Mouse (Mus musculus): ENCODE measurements at regions not wholly inside any gene's neighbourhood (a gene's known extent, or its start where the extent isn't known, plus 50 kb on each side); places are given as distances from the start of the nearest gene placed in this dataset.

- Histone ChIP-seq H3K9ac (ENCODE audit: low read depth, low read length) (no peak overlapping the region), H3K4me2 (no peak overlapping the region), H3K4me3 (ENCODE audit: low read depth, low read length) (no peak overlapping the region), H3K36me3 (ENCODE audit: control insufficient read depth, insufficient read depth, low read length) (no peaks in the 10 kb centered on the region), H3K27ac (ENCODE audit: low read depth, low read length) (no peak overlapping the region), H3K9me3 (replicated peaks; ENCODE audit: control insufficient read depth, low read length) (no peaks in the 10 kb centered on the region), H3K27me3 (ENCODE audit: control insufficient read depth, insufficient read depth, low read length) (no peaks in the 10 kb centered on the region), H3K4me1 (ENCODE audit: control insufficient read depth, insufficient read depth, low read length) (peaks cover 9% of the 10 kb centered on the region)
- ATAC-seq (replicated peaks; ENCODE audit: insufficient number of reproducible peaks, low FRiP score, low TSS enrichment): no peak
- 50% methylated on average over 7 of the region's 7 CpGs for WGBS (ENCODE audit: insufficient replicate concordance)
Measured at GRCm38 (mm10) chr10:17561466-17561865, 161.6 kb upstream of the Cited2 start.

GRCm38 (mm10) chr10:17561977-17562376, 161.0 kb upstream of the Cited2 start:
- H3K4me1 ChIP-seq (ENCODE audit: control insufficient read depth, insufficient read depth, low read length): peaks cover 9% of the 10 kb centered on the region
- no peak overlapping the region for H3K4me2 ChIP-seq
- no peak overlapping the region for H3K27ac ChIP-seq (ENCODE audit: low read depth, low read length)
- WGBS (ENCODE audit: insufficient replicate concordance): 62% methylated on average over 5 of the region's 5 CpGs
- no peaks in the 10 kb centered on the region for H3K27me3 ChIP-seq (ENCODE audit: control insufficient read depth, insufficient read depth, low read length)
- ATAC-seq (replicated peaks; ENCODE audit: insufficient number of reproducible peaks, low FRiP score, low TSS enrichment): no peak
- H3K9ac ChIP-seq (ENCODE audit: low read depth, low read length): no peak overlapping the region
- no peaks in the 10 kb centered on the region for H3K9me3 ChIP-seq (replicated peaks; ENCODE audit: control insufficient read depth, low read length)
- H3K4me3 ChIP-seq (ENCODE audit: low read depth, low read length): no peak overlapping the region
- no peaks in the 10 kb centered on the region for H3K36me3 ChIP-seq (ENCODE audit: control insufficient read depth, insufficient read depth, low read length)

- Histone ChIP-seq H3K9ac (ENCODE audit: low read depth, low read length) (no peak overlapping the region), H3K36me3 (ENCODE audit: control insufficient read depth, insufficient read depth, low read length) (no peaks in the 10 kb centered on the region), H3K27ac (ENCODE audit: low read depth, low read length) (no peak overlapping the region), H3K4me3 (ENCODE audit: low read depth, low read length) (no peak overlapping the region), H3K9me3 (replicated peaks; ENCODE audit: control insufficient read depth, low read length) (no peaks in the 10 kb centered on the region), H3K27me3 (ENCODE audit: control insufficient read depth, insufficient read depth, low read length) (no peaks in the 10 kb centered on the region), H3K4me2 (no peak overlapping the region), H3K4me1 (ENCODE audit: control insufficient read depth, insufficient read depth, low read length) (peaks cover 9% of the 10 kb centered on the region)
- ATAC-seq (replicated peaks; ENCODE audit: insufficient number of reproducible peaks, low FRiP score, low TSS enrichment): no peak
- 56% methylated on average over 7 of the region's 7 CpGs for WGBS (ENCODE audit: insufficient replicate concordance)
Measured at GRCm38 (mm10) chr10:17562410-17563350, 160.3 kb upstream of the Cited2 start.

GRCm38 (mm10) chr10:17563351-17563749, 159.7 kb upstream of the Cited2 start:
- H3K4me2 ChIP-seq: no peak overlapping the region
- H3K9ac ChIP-seq (ENCODE audit: low read depth, low read length): no peak overlapping the region
- H3K4me1 ChIP-seq (ENCODE audit: control insufficient read depth, insufficient read depth, low read length): peaks cover 9% of the 10 kb centered on the region
- H3K4me3 ChIP-seq (ENCODE audit: low read depth, low read length): no peak overlapping the region
- H3K36me3 ChIP-seq (ENCODE audit: control insufficient read depth, insufficient read depth, low read length): no peaks in the 10 kb centered on the region
- H3K27ac ChIP-seq (ENCODE audit: low read depth, low read length): no peak overlapping the region
- H3K9me3 ChIP-seq (replicated peaks; ENCODE audit: control insufficient read depth, low read length): no peaks in the 10 kb centered on the region
- no peaks in the 10 kb centered on the region for H3K27me3 ChIP-seq (ENCODE audit: control insufficient read depth, insufficient read depth, low read length)
- WGBS (ENCODE audit: insufficient replicate concordance): 46% methylated on average over 4 of the region's 4 CpGs
- no peak for ATAC-seq (replicated peaks; ENCODE audit: insufficient number of reproducible peaks, low FRiP score, low TSS enrichment)

GRCm38 (mm10) chr10:17564895-17565620, 158.0 kb upstream of the Cited2 start:
- no peak for ATAC-seq (replicated peaks; ENCODE audit: insufficient number of reproducible peaks, low FRiP score, low TSS enrichment)
- no peak overlapping the region for H3K9ac ChIP-seq (ENCODE audit: low read depth, low read length)
- WGBS (ENCODE audit: insufficient replicate concordance): 56% methylated on average over 6 of the region's 6 CpGs
- H3K4me1 ChIP-seq (ENCODE audit: control insufficient read depth, insufficient read depth, low read length): peaks cover 9% of the 10 kb centered on the region
- no peak overlapping the region for H3K27ac ChIP-seq (ENCODE audit: low read depth, low read length)
- no peaks in the 10 kb centered on the region for H3K9me3 ChIP-seq (replicated peaks; ENCODE audit: control insufficient read depth, low read length)
- H3K27me3 ChIP-seq (ENCODE audit: control insufficient read depth, insufficient read depth, low read length): no peaks in the 10 kb centered on the region
- no peak overlapping the region for H3K4me3 ChIP-seq (ENCODE audit: low read depth, low read length)
- no peak overlapping the region for H3K4me2 ChIP-seq
- no peaks in the 10 kb centered on the region for H3K36me3 ChIP-seq (ENCODE audit: control insufficient read depth, insufficient read depth, low read length)

- no peak overlapping the region for H3K27ac ChIP-seq (ENCODE audit: low read depth, low read length)
- H3K27me3 ChIP-seq (ENCODE audit: control insufficient read depth, insufficient read depth, low read length): no peaks in the 10 kb centered on the region
- no peak for ATAC-seq (replicated peaks; ENCODE audit: insufficient number of reproducible peaks, low FRiP score, low TSS enrichment)
- 76% methylated on average over 5 of the region's 5 CpGs for WGBS (ENCODE audit: insufficient replicate concordance)
- no peak overlapping the region for H3K9ac ChIP-seq (ENCODE audit: low read depth, low read length)
- no peaks in the 10 kb centered on the region for H3K9me3 ChIP-seq (replicated peaks; ENCODE audit: control insufficient read depth, low read length)
- H3K4me2 ChIP-seq: no peak overlapping the region
- H3K4me3 ChIP-seq (ENCODE audit: low read depth, low read length): no peak overlapping the region
- peaks cover 4% of the 10 kb centered on the region for H3K4me1 ChIP-seq (ENCODE audit: control insufficient read depth, insufficient read depth, low read length)
- no peaks in the 10 kb centered on the region for H3K36me3 ChIP-seq (ENCODE audit: control insufficient read depth, insufficient read depth, low read length)
Measured at GRCm38 (mm10) chr10:17566975-17567374, 156.0 kb upstream of the Cited2 start.

GRCm38 (mm10) chr10:17567631-17568030, 155.4 kb upstream of the Cited2 start:
- H3K4me2 ChIP-seq: no peak overlapping the region
- 75% methylated on average over 3 of the region's 3 CpGs for whole genome bisulfite sequencing (ENCODE audit: insufficient replicate concordance)
- no peaks in the 10 kb centered on the region for H3K27me3 ChIP-seq (ENCODE audit: control insufficient read depth, insufficient read depth, low read length)
- H3K9me3 ChIP-seq (replicated peaks; ENCODE audit: control insufficient read depth, low read length): no peaks in the 10 kb centered on the region
- no peak overlapping the region for H3K9ac ChIP-seq (ENCODE audit: low read depth, low read length)
- no peaks in the 10 kb centered on the region for H3K36me3 ChIP-seq (ENCODE audit: control insufficient read depth, insufficient read depth, low read length)
- ATAC-seq (replicated peaks; ENCODE audit: insufficient number of reproducible peaks, low FRiP score, low TSS enrichment): no peak
- H3K4me3 ChIP-seq (ENCODE audit: low read depth, low read length): no peak overlapping the region
- H3K4me1 ChIP-seq (ENCODE audit: control insufficient read depth, insufficient read depth, low read length): no peaks in the 10 kb centered on the region
- H3K27ac ChIP-seq (ENCODE audit: low read depth, low read length): no peak overlapping the region

GRCm38 (mm10) chr10:17569577-17570113, 153.4 kb upstream of the Cited2 start:
- Histone ChIP-seq H3K27ac (ENCODE audit: low read depth, low read length) (no peak overlapping the region), H3K27me3 (ENCODE audit: control insufficient read depth, insufficient read depth, low read length) (no peaks in the 10 kb centered on the region), H3K9ac (ENCODE audit: low read depth, low read length) (no peak overlapping the region), H3K36me3 (ENCODE audit: control insufficient read depth, insufficient read depth, low read length) (no peaks in the 10 kb centered on the region), H3K4me2 (no peak overlapping the region), H3K4me1 (ENCODE audit: control insufficient read depth, insufficient read depth, low read length) (no peaks in the 10 kb centered on the region), H3K4me3 (ENCODE audit: low read depth, low read length) (no peak overlapping the region), H3K9me3 (replicated peaks; ENCODE audit: control insufficient read depth, low read length) (no peaks in the 10 kb centered on the region)
- ATAC-seq (replicated peaks; ENCODE audit: insufficient number of reproducible peaks, low FRiP score, low TSS enrichment): no peak
- 84% methylated on average over 6 of the region's 6 CpGs for WGBS (ENCODE audit: insufficient replicate concordance)
